Mouse (Mus musculus) stomach, embryonic 15.5 days (tissue): ENCODE data around the gene Dnaja4. TPM values are rescaled to one million over a fixed set of nuclear protein-coding genes. Genes with fewer than 3 reads are reported as not detected.
"Not testable (repeated sequence)": the region's sequence is repeated elsewhere in the genome, so short reads cannot be mapped to it uniquely, and the experiment has no call there.

ENCODE experiments used
- ATAC-seq: fragments of 200-750 bp; cut with Nextera tagmentation; 2 replicates; pipeline ENCODE4 v1.8.0; 2017; ENCODE audit warnings: low read depth, moderate number of reproducible peaks, moderate TSS enrichment; ENCODE audit not compliant: insufficient read depth, low FRiP score
- H3K27ac ChIP-seq: fragments of 300-500 bp; sonication (generic); 2 replicates; pipeline ENCODE4 v1.5.1; 2015; ENCODE audit warnings: mild to moderate bottlenecking, inconsistent platforms
- H3K27me3 ChIP-seq: fragments of 300-500 bp; sonication (generic); replicated peaks from 2 replicates; pipeline ENCODE4 v1.6.1; 2015; ENCODE audit warnings: inconsistent platforms
- H3K36me3 ChIP-seq: fragments of 300-500 bp; sonication (generic); 2 replicates; pipeline ENCODE4 v1.6.1; 2015; ENCODE audit warnings: inconsistent platforms
- H3K4me1 ChIP-seq: fragments of 300-500 bp; sonication (generic); 2 replicates; pipeline ENCODE4 v1.6.1; 2015; ENCODE audit warnings: inconsistent platforms
- H3K4me2 ChIP-seq: fragments of 300-500 bp; sonication (generic); 2 replicates; pipeline ENCODE4 v1.6.1; 2015; ENCODE audit warnings: mild to moderate bottlenecking, inconsistent platforms
- H3K4me3 ChIP-seq: fragments of 300-500 bp; sonication (generic); replicated peaks from 2 replicates; pipeline ENCODE4 v1.5.1; 2015; ENCODE audit warnings: inconsistent platforms
- H3K9ac ChIP-seq: fragments of 300-500 bp; sonication (generic); 2 replicates; pipeline ENCODE4 v1.6.1; 2015; ENCODE audit warnings: inconsistent platforms
- H3K9me3 ChIP-seq: fragments of 300-500 bp; sonication (generic); 2 replicates; pipeline ENCODE4 v1.6.1; 2016; ENCODE audit warnings: inconsistent platforms
- WGBS: fragments of 180-500 bp; shearing (Covaris S2); methylation state at CpG from one replicate; pipeline ENCODE4 v1.1.7; 2015; 5-methylcytosine and 5-hydroxymethylcytosine counted together
- polyA plus RNA-seq: library from polyadenylated mRNA; unstranded; fragments of >200 nt; fragmentation: Nextera tagmentation; extraction: Ambion mirVana; gene quantifications from 2 replicates; pipeline ENCODE4 v1.2.1, GENCODE M21; 2015

Dnaja4 gene
- polyA plus RNA-seq, 1 experiment from 2014 or later = 7.3 TPM

DNA sequence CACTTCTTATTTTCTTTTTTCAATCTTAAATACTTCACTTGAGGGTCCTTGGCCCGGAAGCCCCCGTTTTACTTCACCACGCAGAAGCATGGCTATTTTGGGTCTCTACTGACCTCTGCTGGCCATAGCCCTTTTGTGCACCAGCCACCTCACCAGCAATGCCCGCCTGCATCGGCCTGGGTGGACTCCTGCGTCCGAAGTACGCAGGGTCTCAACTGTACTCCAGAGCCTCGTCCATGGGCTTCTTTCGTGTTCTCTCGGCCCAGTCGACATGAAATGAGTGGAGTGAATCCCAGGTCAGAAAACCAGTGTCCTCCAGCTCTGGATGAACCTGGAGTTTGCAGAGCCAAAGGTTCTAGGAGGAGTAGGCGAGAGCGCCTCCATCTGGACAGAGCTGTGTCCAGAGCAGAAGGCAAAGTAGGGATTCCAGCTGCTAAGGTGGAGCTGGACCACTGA lies 22.1 kb upstream of the Dnaja4 start:
- H3K4me1 ChIP-seq = no peaks in the 10 kb centered on the region
- WGBS = under 1% methylated on average over 14 of the region's 14 CpGs
- H3K9ac ChIP-seq = no peak overlapping the region

GRCm38 (mm10) chr9:54682846-54683245 lies 15.8 kb upstream of the Dnaja4 start:
- 69% methylated on average over 4 of the region's 4 CpGs for WGBS
- Histone ChIP-seq H3K4me1 (no peaks in the 10 kb centered on the region), H3K27ac (no peak overlapping the region), H3K27me3 (no peaks in the 10 kb centered on the region), H3K4me3 (no peak overlapping the region), H3K36me3 (no peaks in the 10 kb centered on the region), H3K9ac (no peak overlapping the region), H3K4me2 (no peak overlapping the region), H3K9me3 (no peaks in the 10 kb centered on the region)
- no peak for ATAC-seq

More for the DNA sequence above, 22.1 kb upstream of the Dnaja4 start:
- H3K4me2 ChIP-seq = peak overlapping the region; percentile 74
- ATAC-seq = peak; percentile 77
- peak overlapping the region; percentile 36 for H3K4me3 ChIP-seq
- H3K36me3 ChIP-seq = no peaks in the 10 kb centered on the region
- no peaks in the 10 kb centered on the region for H3K9me3 ChIP-seq
- no peak overlapping the region for H3K27ac ChIP-seq
- H3K27me3 ChIP-seq = no peaks in the 10 kb centered on the region

DNA sequence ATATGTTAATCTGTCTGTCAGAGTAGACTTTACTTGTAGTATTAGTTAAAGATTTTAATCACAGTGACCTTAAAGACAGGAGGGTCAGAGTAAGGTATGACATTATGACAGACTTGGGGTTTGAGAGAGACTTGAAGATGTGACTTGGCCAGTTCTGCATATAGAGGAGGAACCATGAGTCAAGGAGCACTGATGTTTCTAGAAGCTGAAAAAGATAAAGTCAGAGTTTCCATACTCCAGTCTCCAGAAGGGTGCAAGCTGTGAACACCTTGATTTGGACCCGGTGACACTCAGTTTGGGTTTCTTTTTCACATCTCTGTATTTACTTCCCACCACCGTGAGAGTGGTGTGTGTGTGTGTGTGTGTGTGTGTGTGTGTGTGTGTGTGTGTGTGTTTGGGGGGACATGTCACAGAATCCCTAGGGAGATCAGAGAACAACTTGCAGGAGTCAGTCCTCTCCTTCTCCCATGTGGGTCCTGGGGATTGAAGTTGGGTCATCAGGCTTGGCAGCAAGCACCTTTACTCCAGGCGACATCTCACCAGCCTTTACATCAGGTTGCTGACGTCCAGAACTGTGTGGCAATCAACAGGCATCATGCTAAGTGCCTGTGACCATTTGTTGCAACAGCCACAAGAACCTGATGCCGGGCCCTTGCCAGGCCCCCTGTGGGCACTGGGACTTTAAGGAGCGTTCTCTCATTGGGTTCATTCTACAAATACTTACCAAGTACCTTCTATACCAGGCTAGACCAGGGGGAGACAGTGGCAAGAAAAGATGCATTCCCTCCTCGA lies 14.7 kb upstream of the Dnaja4 start:
- no peaks in the 10 kb centered on the region for H3K4me1 ChIP-seq
- H3K27ac ChIP-seq = no peak overlapping the region
- no peaks in the 10 kb centered on the region for H3K36me3 ChIP-seq
- no peak overlapping the region for H3K4me3 ChIP-seq
- no peaks in the 10 kb centered on the region for H3K9me3 ChIP-seq
- no peak for ATAC-seq
- no peak overlapping the region for H3K4me2 ChIP-seq
- WGBS = 66% methylated on average over 7 of the region's 7 CpGs
- H3K27me3 ChIP-seq = no peaks in the 10 kb centered on the region
- H3K9ac ChIP-seq = no peak overlapping the region

DNA sequence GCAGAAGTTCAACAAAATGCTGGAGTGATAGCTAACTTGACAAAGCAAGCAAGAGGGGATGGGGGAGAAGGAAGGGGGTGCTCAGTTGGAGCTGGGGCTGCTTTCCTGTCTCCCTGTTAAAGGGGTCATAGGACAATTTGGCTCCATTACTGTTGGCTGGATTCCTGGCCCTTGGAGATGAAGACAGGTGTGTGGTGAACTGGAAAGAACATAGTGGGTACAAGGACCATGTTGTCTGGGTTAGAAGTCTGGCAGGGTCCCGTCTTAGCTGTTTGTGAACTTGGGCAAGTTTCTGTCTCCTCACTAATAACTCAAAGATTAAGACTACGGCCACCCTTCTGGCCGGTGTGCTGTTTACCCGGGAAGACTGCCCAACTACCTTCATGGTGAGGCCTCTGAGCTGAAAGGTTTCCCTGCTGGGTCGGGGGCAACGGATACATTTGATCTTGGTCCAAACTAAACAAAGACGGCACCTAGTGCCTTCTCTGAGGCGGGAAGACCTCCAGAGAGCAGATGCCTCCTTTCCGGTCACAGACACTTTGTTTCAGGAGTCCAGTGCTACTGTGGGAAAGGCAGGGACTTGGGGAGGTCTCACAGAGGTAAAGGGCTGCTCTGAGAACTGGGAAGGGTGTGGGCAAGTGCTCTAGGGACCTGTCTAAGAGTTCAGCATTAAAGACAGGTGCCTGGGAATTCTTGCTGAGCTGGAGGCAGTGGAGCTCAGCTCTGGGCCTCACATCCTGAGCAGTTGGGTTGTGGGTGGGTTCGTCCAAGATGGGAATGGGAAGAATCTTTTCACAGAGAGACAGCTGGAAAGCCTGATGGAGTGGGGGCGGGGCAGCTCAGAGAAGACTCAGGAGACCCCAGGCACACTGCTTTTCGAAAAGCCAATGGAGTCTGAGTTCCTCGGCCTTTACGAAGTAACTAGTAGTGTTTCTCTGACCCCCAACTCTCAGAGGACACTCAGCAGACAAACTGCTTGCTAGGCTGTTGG lies 11.1 kb upstream of the Dnaja4 start:
- WGBS = 59% methylated on average over 14 of the region's 14 CpGs
- Histone ChIP-seq H3K4me1 (no peaks in the 10 kb centered on the region), H3K27ac (no peak overlapping the region), H3K4me2 (no peak overlapping the region), H3K9ac (no peak overlapping the region), H3K4me3 (no peak overlapping the region), H3K27me3 (no peaks in the 10 kb centered on the region), H3K9me3 (no peaks in the 10 kb centered on the region), H3K36me3 (no peaks in the 10 kb centered on the region)
- no peak for ATAC-seq

DNA sequence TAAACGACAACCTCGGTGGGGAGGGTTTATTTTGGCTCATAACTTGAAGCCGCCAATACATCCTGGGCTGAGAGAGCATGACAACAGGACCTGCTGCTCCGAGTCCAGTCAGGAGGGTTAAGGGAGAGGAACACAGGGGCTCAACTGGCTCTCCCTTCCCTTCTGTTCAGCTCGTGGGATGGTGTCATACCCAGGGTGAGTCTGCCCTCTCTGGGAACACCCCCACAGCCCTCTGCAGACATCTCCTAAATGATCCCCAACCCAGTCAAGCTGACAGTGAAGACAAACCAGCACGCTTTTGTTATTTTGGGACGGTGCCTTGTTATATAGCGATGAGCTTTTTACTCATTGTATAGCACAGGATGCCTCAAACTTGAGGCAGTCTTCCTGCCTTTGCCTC lies 9.2 kb upstream of the Dnaja4 start:
- Histone ChIP-seq H3K4me1 (no peaks in the 10 kb centered on the region), H3K36me3 (no peaks in the 10 kb centered on the region), H3K4me3 (no peak overlapping the region), H3K27ac (no peak overlapping the region), H3K9ac (no peak overlapping the region), H3K4me2 (no peak overlapping the region), H3K27me3 (no peaks in the 10 kb centered on the region; the same call in 1 of the 2 replicates), H3K9me3 (no peaks in the 10 kb centered on the region)
- no peak for ATAC-seq
- WGBS = 74% methylated on average over 8 of the region's 8 CpGs

DNA sequence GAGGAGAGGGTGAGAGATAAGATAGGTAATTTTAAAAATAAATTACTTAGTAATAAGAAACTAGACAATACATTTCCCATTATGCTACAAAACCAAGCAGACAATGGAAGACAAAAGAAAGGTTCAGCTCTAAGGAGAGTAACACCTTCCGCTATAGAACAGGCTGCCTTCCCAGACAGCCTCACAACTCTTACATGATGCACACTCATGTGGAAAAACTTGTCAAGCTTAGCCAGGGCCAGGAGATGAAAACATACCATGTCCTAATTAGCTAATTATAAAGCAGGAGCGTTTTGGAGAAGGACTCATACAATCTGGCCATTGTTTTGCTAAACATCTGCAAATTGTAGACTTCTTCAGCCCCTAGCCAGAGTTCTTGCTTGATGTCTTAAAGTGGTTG lies 8.0 kb upstream of the Dnaja4 start:
- not testable (repeated sequence) for H3K36me3 ChIP-seq, H3K27ac ChIP-seq, H3K9me3 ChIP-seq, H3K4me3 ChIP-seq, H3K27me3 ChIP-seq, H3K4me1 ChIP-seq, H3K9ac ChIP-seq, H3K4me2 ChIP-seq, ATAC-seq
- 74% methylated on average over 2 of the region's 2 CpGs for WGBS

- H3K4me1 ChIP-seq, H3K27me3 ChIP-seq: not testable (repeated sequence)
- 4% methylated on average over 31 of the region's 31 CpGs for WGBS
These were observed 7.3 kb upstream of the Dnaja4 start for GRCm38 (mm10) chr9:54691241-54691805.

GRCm38 (mm10) chr9:54699087-54699344 lies 343 bp downstream of the Dnaja4 start:
- Histone ChIP-seq H3K36me3 (no peaks in the 10 kb centered on the region), H3K27me3 (no peaks in the 10 kb centered on the region; the same call in 1 of the 2 replicates), H3K27ac (no peak overlapping the region), H3K4me3 (peak overlapping the region; percentile 71), H3K4me1 (peaks cover 13% of the 10 kb centered on the region; the same call in 1 of the 2 replicates), H3K9ac (peak overlapping the region; percentile 67), H3K4me2 (peak overlapping the region; percentile 93), H3K9me3 (no peaks in the 10 kb centered on the region)
- ATAC-seq = peak; percentile 36; the same call in 1 of the 2 replicates
- 6% methylated on average over 27 of the region's 27 CpGs for WGBS

More at GRCm38 (mm10) chr9:54691241-54691805, 7.3 kb upstream of the Dnaja4 start:
- Histone ChIP-seq H3K4me2 (peak overlapping the region; percentile 65), H3K4me3 (peak overlapping the region; percentile 28)
- H3K9ac ChIP-seq, H3K9me3 ChIP-seq, H3K36me3 ChIP-seq, H3K27ac ChIP-seq: not testable (repeated sequence)
- 0 out of 2 replicates have a peak, but pooled peaks have one; percentile 56 for ATAC-seq

- Histone ChIP-seq H3K4me1 (peaks cover 13% of the 10 kb centered on the region; the same call in 1 of the 2 replicates), H3K4me3 (peak overlapping the region; percentile 71), H3K27ac (no peak overlapping the region), H3K9ac (peak overlapping the region; percentile 67), H3K27me3 (no peaks in the 10 kb centered on the region; the same call in 1 of the 2 replicates), H3K4me2 (peak overlapping the region; percentile 93), H3K9me3 (no peaks in the 10 kb centered on the region), H3K36me3 (no peaks in the 10 kb centered on the region)
- peak; percentile 54 for ATAC-seq
- under 1% methylated on average over 85 of the region's 92 CpGs for WGBS
These were observed 886 bp downstream of the Dnaja4 start for GRCm38 (mm10) chr9:54699345-54700173.

DNA sequence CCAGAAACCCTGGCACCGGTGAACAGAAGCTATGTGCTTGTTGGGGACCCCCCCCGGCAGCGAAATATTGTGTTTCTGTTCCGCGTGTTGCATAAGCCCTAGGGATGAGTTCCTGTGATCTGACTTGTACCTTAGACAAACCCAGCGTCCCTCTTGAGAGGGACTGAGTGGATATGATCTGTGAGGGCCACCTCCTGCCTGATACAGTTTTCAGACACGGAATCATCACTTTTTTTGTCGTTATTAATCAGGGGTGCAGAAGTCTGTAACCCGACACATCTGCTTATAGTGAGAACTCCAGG lies 1.5 kb downstream of the Dnaja4 start:
- peaks cover 13% of the 10 kb centered on the region; the same call in 1 of the 2 replicates for H3K4me1 ChIP-seq
- no peak for ATAC-seq
- 20% methylated on average over 9 of the region's 9 CpGs for WGBS
- no peaks in the 10 kb centered on the region for H3K36me3 ChIP-seq
- H3K9me3 ChIP-seq = no peaks in the 10 kb centered on the region
- H3K4me3 ChIP-seq = peak overlapping the region; percentile 71
- peak overlapping the region; percentile 93 for H3K4me2 ChIP-seq
- H3K27ac ChIP-seq = no peak overlapping the region
- H3K9ac ChIP-seq = peak overlapping the region; percentile 67; the same call in 1 of the 2 replicates
- no peaks in the 10 kb centered on the region for H3K27me3 ChIP-seq

DNA sequence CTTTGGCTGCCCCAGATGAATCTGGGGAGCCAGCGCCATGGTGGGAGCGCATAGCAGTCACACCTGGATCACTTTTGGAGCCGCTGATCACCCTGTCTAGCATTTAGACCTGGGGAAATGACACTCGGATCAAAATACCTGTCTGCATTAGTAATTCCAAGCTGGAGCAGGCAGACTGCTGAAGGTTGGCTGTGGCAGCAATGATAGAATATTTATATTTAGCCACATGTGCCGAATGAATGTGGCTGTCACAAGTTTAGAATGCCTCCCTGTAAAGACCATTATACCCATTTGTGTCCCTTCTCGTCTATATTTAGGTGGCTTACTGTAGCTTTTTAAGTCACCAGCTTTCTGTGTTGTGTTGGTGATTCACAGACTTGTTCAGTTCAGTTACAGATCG lies 2.1 kb downstream of the Dnaja4 start:
- H3K9me3 ChIP-seq = no peaks in the 10 kb centered on the region
- no peaks in the 10 kb centered on the region for H3K36me3 ChIP-seq
- no peaks in the 10 kb centered on the region for H3K27me3 ChIP-seq
- peaks cover 13% of the 10 kb centered on the region; the same call in 1 of the 2 replicates for H3K4me1 ChIP-seq
- WGBS = 77% methylated on average over 7 of the region's 7 CpGs
- H3K4me3 ChIP-seq = peak overlapping the region; percentile 71; the same call in 1 of the 2 replicates
- peak overlapping the region; percentile 93 for H3K4me2 ChIP-seq
- H3K27ac ChIP-seq = no peak overlapping the region
- no peak overlapping the region for H3K9ac ChIP-seq
- ATAC-seq = no peak
